Mouse (Mus musculus): Measurements from ENCODE around the gene Klk9.

Gene Klk9

GRCm38 (mm10) chr7:43791591-43791990 lies at the start of gene Klk9:
Klk9 (plus strand) TSS chr7:43791891.
- no peak for DNase-seq (ENCODE audit: extremely low spot score)

- DNase-seq (ENCODE audit: extremely low spot score): no peak
Measured at GRCm38 (mm10) chr7:43747788-43748187, 43.9 kb upstream of the Klk9 start.

GRCm38 (mm10) chr7:43752806-43753205 lies 38.9 kb upstream of the Klk9 start:
- DNase-seq (ENCODE audit: extremely low spot score): no peak

- DNase-seq (ENCODE audit: extremely low spot score): no peak
Measured at GRCm38 (mm10) chr7:43766484-43766883, 25.2 kb upstream of the Klk9 start.

- DNase-seq (ENCODE audit: extremely low spot score): no peak
Measured at GRCm38 (mm10) chr7:43768597-43768996, 23.1 kb upstream of the Klk9 start, which contains the start of gene Klk12. Klk12 (plus strand) TSS chr7:43768897.

- DNase-seq (ENCODE audit: extremely low spot score): no peak
Measured at GRCm38 (mm10) chr7:43769636-43770035, 22.1 kb upstream of the Klk9 start.

- DNase-seq (ENCODE audit: extremely low spot score): no peak
Measured at GRCm38 (mm10) chr7:43770701-43771100, 21.0 kb upstream of the Klk9 start.

GRCm38 (mm10) chr7:43771916-43772315 lies 19.8 kb upstream of the Klk9 start:
- DNase-seq (ENCODE audit: extremely low spot score): no peak

GRCm38 (mm10) chr7:43772901-43773300 lies 18.8 kb upstream of the Klk9 start:
- DNase-seq (ENCODE audit: extremely low spot score): no peak

- DNase-seq (ENCODE audit: extremely low spot score): no peak
Measured at GRCm38 (mm10) chr7:43774364-43774763, 17.3 kb upstream of the Klk9 start, which contains the start of gene Klk11. Klk11 (plus strand) TSS chr7:43774604.

GRCm38 (mm10) chr7:43774802-43775201 lies 16.9 kb upstream of the Klk9 start:
- no peak for DNase-seq (ENCODE audit: extremely low spot score)

- DNase-seq (ENCODE audit: extremely low spot score): no peak
Measured at GRCm38 (mm10) chr7:43775311-43776057, 16.2 kb upstream of the Klk9 start.

GRCm38 (mm10) chr7:43776506-43776905 lies 15.2 kb upstream of the Klk9 start:
- DNase-seq (ENCODE audit: extremely low spot score): no peak

- DNase-seq (ENCODE audit: extremely low spot score): no peak
Measured at GRCm38 (mm10) chr7:43777423-43777822, 14.3 kb upstream of the Klk9 start.

- DNase-seq (ENCODE audit: extremely low spot score): no peak
Measured at GRCm38 (mm10) chr7:43778176-43778970, 13.3 kb upstream of the Klk9 start.

- no peak for DNase-seq (ENCODE audit: extremely low spot score)
Measured at GRCm38 (mm10) chr7:43780241-43780640, 11.4 kb upstream of the Klk9 start.

- DNase-seq (ENCODE audit: extremely low spot score): no peak
Measured at GRCm38 (mm10) chr7:43780746-43781145, 10.9 kb upstream of the Klk9 start, which contains the start of gene Klk10. Klk10 (plus strand) TSS chr7:43781035.

GRCm38 (mm10) chr7:43781541-43781940 lies 10.2 kb upstream of the Klk9 start:
- no peak for DNase-seq (ENCODE audit: extremely low spot score)

GRCm38 (mm10) chr7:43782275-43783265 lies 9.1 kb upstream of the Klk9 start:
- DNase-seq (ENCODE audit: extremely low spot score): peak; percentile 89

- DNase-seq (ENCODE audit: extremely low spot score): no peak
Measured at GRCm38 (mm10) chr7:43785286-43785685, 6.4 kb upstream of the Klk9 start.

GRCm38 (mm10) chr7:43788096-43788495 lies 3.6 kb upstream of the Klk9 start:
- no peak for DNase-seq (ENCODE audit: extremely low spot score)

GRCm38 (mm10) chr7:43789295-43789694 lies 2.4 kb upstream of the Klk9 start:
- no peak for DNase-seq (ENCODE audit: extremely low spot score)
